Mouse (Mus musculus): ENCODE data around the gene Rbm15. TPM values are rescaled to one million over a fixed set of nuclear protein-coding genes. Genes with fewer than 3 reads are reported as not detected.

The Rbm15 gene
- polyA plus RNA-seq, 2 experiments = 6.8 to 14.0 TPM

DNA sequence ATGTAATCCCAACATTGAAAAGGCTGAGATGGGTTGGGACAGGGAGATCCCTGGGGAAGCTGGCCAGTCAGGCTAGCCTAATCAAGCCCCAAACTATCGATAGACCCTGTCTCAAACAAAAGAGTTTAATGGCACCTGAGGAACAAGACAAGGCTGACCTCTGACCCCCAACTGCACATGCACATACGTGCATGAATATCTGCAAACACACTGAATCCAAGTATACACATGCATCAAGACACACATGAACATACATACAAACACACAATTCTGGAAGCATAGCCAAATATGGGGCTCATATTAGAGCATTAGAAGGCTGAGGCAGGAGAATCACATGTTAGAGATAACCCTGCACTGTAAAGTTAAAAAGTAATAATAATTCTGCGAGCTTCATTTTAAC lies 56.8 kb downstream of the Rbm15 start:
- Histone ChIP-seq H3K27me3 (ENCODE audit: control insufficient read depth, insufficient read depth, low read length) (no peaks in the 10 kb centered on the region), H3K27ac (replicated peaks; ENCODE audit: low read depth, low read length) (no peak overlapping the region), H3K4me3 (replicated peaks; ENCODE audit: low read length) (no peak overlapping the region), H3K9ac (ENCODE audit: low read depth, low read length, severe bottlenecking) (no peak overlapping the region), H3K36me3 (ENCODE audit: control insufficient read depth, insufficient read depth, low read length) (0 out of 2 replicates have a peak, but pooled peaks cover 1% of the 10 kb centered on the region), H3K9me3 (ENCODE audit: control insufficient read depth, low read length) (no peaks in the 10 kb centered on the region), H3K4me2 (replicated peaks; ENCODE audit: low read depth, low read length, severe bottlenecking) (no peak overlapping the region), H3K4me1 (ENCODE audit: control insufficient read depth, insufficient read depth, low read length) (peaks cover 8% of the 10 kb centered on the region)
- TF ChIP-seq POLR2A (IDR thresholded peaks at IDR 0.05; ENCODE audit: borderline replicate concordance, extremely low read depth, insufficient read depth, insufficient read length) = no peak
- WGBS = 84% methylated on average over 3 of the region's 3 CpGs
- ATAC-seq (ENCODE audit: low FRiP score, low read depth) (no peak), DNase-seq (ENCODE audit: low spot score) (no peak)

DNA sequence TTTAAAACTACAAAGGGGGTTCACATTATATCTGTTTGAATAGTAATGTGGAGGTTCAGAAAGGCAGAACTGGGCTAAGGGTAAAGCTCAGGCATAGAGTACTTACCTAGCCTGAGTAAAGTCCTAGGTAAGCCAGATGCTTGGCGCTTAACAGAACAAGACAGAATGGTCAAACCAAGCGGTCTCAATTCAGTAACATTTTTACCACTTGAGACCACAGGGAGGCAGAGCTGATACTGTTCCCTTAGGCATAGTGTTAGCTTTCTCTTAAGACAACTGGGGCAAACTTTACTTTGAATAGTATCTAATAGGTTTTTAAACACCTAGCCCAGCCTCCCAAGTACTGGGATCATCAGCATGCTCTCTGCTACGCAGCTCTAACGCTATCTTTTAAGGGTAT lies 57.5 kb downstream of the Rbm15 start:
- Histone ChIP-seq H3K4me1 (ENCODE audit: control insufficient read depth, insufficient read depth, low read length) (peaks cover 8% of the 10 kb centered on the region), H3K4me3 (replicated peaks; ENCODE audit: low read length) (no peak overlapping the region), H3K9me3 (ENCODE audit: control insufficient read depth, low read length) (no peaks in the 10 kb centered on the region), H3K27ac (replicated peaks; ENCODE audit: low read depth, low read length) (no peak overlapping the region), H3K9ac (ENCODE audit: low read depth, low read length, severe bottlenecking) (no peak overlapping the region), H3K4me2 (replicated peaks; ENCODE audit: low read depth, low read length, severe bottlenecking) (no peak overlapping the region), H3K36me3 (ENCODE audit: control insufficient read depth, insufficient read depth, low read length) (no peaks in the 10 kb centered on the region), H3K27me3 (ENCODE audit: control insufficient read depth, insufficient read depth, low read length) (no peaks in the 10 kb centered on the region)
- 49% methylated on average over 4 of the region's 4 CpGs for WGBS
- no peak for TF ChIP-seq POLR2A (IDR thresholded peaks at IDR 0.05; ENCODE audit: borderline replicate concordance, extremely low read depth, insufficient read depth, insufficient read length)
- DNase-seq (ENCODE audit: low spot score) (no peak), ATAC-seq (ENCODE audit: low FRiP score, low read depth) (no peak)

Other genes with a start within 250 kb of the Rbm15 start
- gene Kcna2, start 232.5 kb downstream of the Rbm15 start, polyA plus RNA-seq (2012; rRNA removed) = 0.41 and 0.47 TPM in 2 replicates
- 0.25 TPM in 2 replicates for gene Kcna2, start 232.5 kb downstream of the Rbm15 start, polyA plus RNA-seq (2014; fragmentation: Nextera tagmentation; extraction: Ambion mirVana)
- gene Kcna10, start 150.6 kb downstream of the Rbm15 start, polyA plus RNA-seq (2012; rRNA removed) = not detected in 2 replicates
- not detected in 2 replicates for gene Kcna10, start 150.6 kb downstream of the Rbm15 start, polyA plus RNA-seq (2014; fragmentation: Nextera tagmentation; extraction: Ambion mirVana)
- 0.45 and 0.47 TPM in 2 replicates for gene Cym, start 111.9 kb downstream of the Rbm15 start, polyA plus RNA-seq (2012; rRNA removed)
- gene Cym, start 111.9 kb downstream of the Rbm15 start, polyA plus RNA-seq (2014; fragmentation: Nextera tagmentation; extraction: Ambion mirVana) = 0.32 and 0.40 TPM in 2 replicates
- gene A630076J17Rik, start 103.1 kb downstream of the Rbm15 start, polyA plus RNA-seq (2012; rRNA removed) = not detected in 2 replicates
- not detected in 2 replicates for gene A630076J17Rik, start 103.1 kb downstream of the Rbm15 start, polyA plus RNA-seq (2014; fragmentation: Nextera tagmentation; extraction: Ambion mirVana)
- 0.37 and 0.72 TPM in 2 replicates for gene Prok1, start 94.0 kb downstream of the Rbm15 start, polyA plus RNA-seq (2012; rRNA removed)
- gene Prok1, start 94.0 kb downstream of the Rbm15 start, polyA plus RNA-seq (2014; fragmentation: Nextera tagmentation; extraction: Ambion mirVana) = 0.10 and 0.19 TPM in 2 replicates
- gene Lamtor5, start 54.8 kb downstream of the Rbm15 start, polyA plus RNA-seq (2012; rRNA removed) = 87.4 and 101 TPM in 2 replicates
- gene Lamtor5, start 54.8 kb downstream of the Rbm15 start, polyA plus RNA-seq (2014; fragmentation: Nextera tagmentation; extraction: Ambion mirVana) = 194 and 202 TPM in 2 replicates
- 4.1 and 4.9 TPM in 2 replicates for gene Slc16a4, start 42.4 kb downstream of the Rbm15 start, polyA plus RNA-seq (2012; rRNA removed)
- 8.0 and 9.5 TPM in 2 replicates for gene Slc16a4, start 42.4 kb downstream of the Rbm15 start, polyA plus RNA-seq (2014; fragmentation: Nextera tagmentation; extraction: Ambion mirVana)
- gene Kcnc4, start 125.9 kb upstream of the Rbm15 start, polyA plus RNA-seq (2012; rRNA removed) = 1.4 and 1.8 TPM in 2 replicates
- gene Kcnc4, start 125.9 kb upstream of the Rbm15 start, polyA plus RNA-seq (2014; fragmentation: Nextera tagmentation; extraction: Ambion mirVana) = 0.29 and 0.36 TPM in 2 replicates
- gene Slc6a17, start 184.3 kb upstream of the Rbm15 start, polyA plus RNA-seq (2012; rRNA removed) = 18.2 and 22.8 TPM in 2 replicates
- gene Slc6a17, start 184.3 kb upstream of the Rbm15 start, polyA plus RNA-seq (2014; fragmentation: Nextera tagmentation; extraction: Ambion mirVana) = 6.4 and 9.5 TPM in 2 replicates
- 0.31 TPM in 2 replicates for gene Ubl4b, start 221.4 kb upstream of the Rbm15 start, polyA plus RNA-seq (2012; rRNA removed)
- gene Ubl4b, start 221.4 kb upstream of the Rbm15 start, polyA plus RNA-seq (2014; fragmentation: Nextera tagmentation; extraction: Ambion mirVana) = not detected in 2 replicates